Mouse (Mus musculus) midbrain, postnatal 0 days (tissue): ENCODE data around the gene Myrfl. TPM values are rescaled to one million over a fixed set of nuclear protein-coding genes. Genes with fewer than 3 reads are reported as not detected.
A peak's percentile ranks its signal among the peaks of the same experiment; 100 is the strongest.

Experiments used
- ATAC-seq: fragments of 200-750 bp; cut with Nextera tagmentation; 2 replicates; pipeline ENCODE4 v1.8.0; 2017; ENCODE audit warnings: moderate number of reproducible peaks, mild to moderate bottlenecking, moderate TSS enrichment, moderate library complexity; ENCODE audit not compliant: low FRiP score
- DNase-seq: peaks from one replicate; pipeline ENCODE4 v3.0.0-alpha.2; 2015; ENCODE audit warnings: low spot score
- H3K27ac ChIP-seq: fragments of 300-500 bp; sonication (generic); 2 replicates; pipeline ENCODE4 v1.5.1; 2014; ENCODE audit warnings: low read depth, mild to moderate bottlenecking, low read length, mixed read lengths
- H3K27me3 ChIP-seq: fragments of 300-500 bp; sonication (generic); 2 replicates; pipeline ENCODE4 v1.6.1; 2014; ENCODE audit warnings: low read length, control low read depth, mixed read lengths; ENCODE audit not compliant: insufficient read depth
- H3K36me3 ChIP-seq: fragments of 300-500 bp; sonication (generic); 2 replicates; pipeline ENCODE4 v1.6.1; 2014; ENCODE audit warnings: low read length, control low read depth, mixed read lengths; ENCODE audit not compliant: insufficient read depth
- H3K4me1 ChIP-seq: fragments of 300-500 bp; sonication (generic); 2 replicates; pipeline ENCODE4 v1.6.1; 2014; ENCODE audit warnings: mild to moderate bottlenecking, control low read depth, antibody characterized with exemption, low read length, mixed read lengths; ENCODE audit not compliant: insufficient read depth
- H3K4me2 ChIP-seq: fragments of 300-500 bp; sonication (generic); 2 replicates; pipeline ENCODE4 v1.6.1; 2014; ENCODE audit warnings: low read depth, mild to moderate bottlenecking, low read length, mixed read lengths; ENCODE audit not compliant: poor library complexity, severe bottlenecking
- H3K4me3 ChIP-seq: fragments of 300-500 bp; sonication (generic); 2 replicates; pipeline ENCODE4 v1.5.1; 2014; ENCODE audit warnings: low read depth, mild to moderate bottlenecking, low read length, moderate library complexity
- H3K9ac ChIP-seq: fragments of 300-500 bp; sonication (generic); replicated peaks from 2 replicates; pipeline ENCODE4 v1.6.1; 2014; ENCODE audit warnings: mild to moderate bottlenecking, low read length, moderate library complexity, mixed read lengths; ENCODE audit not compliant: poor library complexity, severe bottlenecking
- H3K9me3 ChIP-seq: fragments of 300-500 bp; sonication (generic); 2 replicates; pipeline ENCODE4 v1.6.1; 2016; ENCODE audit warnings: low read length, control low read depth
- CTCF ChIP-seq: IDR thresholded peaks from 2 replicates; pipeline ENCODE4 v1.5.1; 2016; ENCODE audit warnings: antibody characterized with exemption, mild to moderate bottlenecking
- WGBS: fragments of 180-500 bp; shearing (Covaris S2); extraction: QIAGEN DNeasy Blood & Tissue Kit; methylation state at CpG from one replicate; pipeline ENCODE4 v1.1.7; 2014; 5-methylcytosine and 5-hydroxymethylcytosine counted together
- polyA plus RNA-seq: library from polyadenylated mRNA; unstranded; fragments of >200 nt; fragmentation: Nextera tagmentation; extraction: Ambion mirVana; gene quantifications from 2 replicates; pipeline ENCODE4 v1.2.1, GENCODE M21; 2015
- total RNA-seq: library from RNA; depleted of rRNA; stranded (reverse); fragments of >200 nt; gene quantifications from 2 replicates; pipeline ENCODE4 v1.2.3, GENCODE M21; 2014; rRNA removed

The Myrfl gene
- total RNA-seq: 0.11 TPM in 1 of 2 replicates, not detected in the other
- 0.09 TPM in 2 replicates for polyA plus RNA-seq

- ATAC-seq (no peak), DNase-seq (no peak)
- Histone ChIP-seq H3K27ac (no peak within 1 kb of the TSS), H3K36me3 (no peaks in the 10 kb centered on the region), H3K4me1 (no peaks in the 10 kb centered on the region), H3K9me3 (no peaks in the 10 kb centered on the region), H3K9ac (no peak within 1 kb of the TSS), H3K4me3 (no peak within 1 kb of the TSS), H3K27me3 (no peaks in the 10 kb centered on the region), H3K4me2 (no peak within 1 kb of the TSS)
- no peak for TF ChIP-seq CTCF
- WGBS: 74% methylated on average over 17 of the region's 17 CpGs
Measured at GRCm38 (mm10) chr10:116896336-116897177, at the start of gene Myrfl. Gene Myrfl, minus strand, starts transcription at chr10:116896919.

- no peak for TF ChIP-seq CTCF
- no peak for ATAC-seq
Measured at GRCm38 (mm10) chr10:116944940-116945339, 48.2 kb upstream of the Myrfl start.

GRCm38 (mm10) chr10:116944144-116944543 is 47.4 kb upstream of the Myrfl start:
- H3K9me3 ChIP-seq: no peaks in the 10 kb centered on the region
- H3K9ac ChIP-seq: no peak overlapping the region
- no peak overlapping the region for H3K4me2 ChIP-seq
- no peak for DNase-seq
- WGBS: 87% methylated on average over 3 of the region's 3 CpGs
- H3K4me3 ChIP-seq: no peak overlapping the region
- peaks cover 2% of the 10 kb centered on the region; the same call in 1 of the 2 replicates for H3K4me1 ChIP-seq
- H3K36me3 ChIP-seq: 0 out of 2 replicates have a peak, but pooled peaks cover 3% of the 10 kb centered on the region
- H3K27me3 ChIP-seq: no peaks in the 10 kb centered on the region
- peak; percentile 60 for TF ChIP-seq CTCF
- no peak for ATAC-seq
- H3K27ac ChIP-seq: no peak overlapping the region

More at GRCm38 (mm10) chr10:116944940-116945339, 48.2 kb upstream of the Myrfl start:
- H3K4me2 ChIP-seq: no peak overlapping the region
- H3K36me3 ChIP-seq: 0 out of 2 replicates have a peak, but pooled peaks cover 3% of the 10 kb centered on the region
- no peak overlapping the region for H3K27ac ChIP-seq
- no peak overlapping the region for H3K9ac ChIP-seq
- no peaks in the 10 kb centered on the region for H3K27me3 ChIP-seq
- H3K4me1 ChIP-seq: peaks cover 2% of the 10 kb centered on the region; the same call in 1 of the 2 replicates
- no peak overlapping the region for H3K4me3 ChIP-seq
- no peaks in the 10 kb centered on the region for H3K9me3 ChIP-seq
- WGBS: 73% methylated on average over 10 of the region's 10 CpGs
- no peak for DNase-seq

- TF ChIP-seq CTCF: peak; percentile 47
- no peak overlapping the region for H3K27ac ChIP-seq
- H3K27me3 ChIP-seq: no peaks in the 10 kb centered on the region
- H3K36me3 ChIP-seq: 0 out of 2 replicates have a peak, but pooled peaks cover 6% of the 10 kb centered on the region
- H3K9me3 ChIP-seq: no peaks in the 10 kb centered on the region
- no peak overlapping the region for H3K9ac ChIP-seq
- H3K4me3 ChIP-seq: no peak overlapping the region
- WGBS: 96% methylated on average over 6 of the region's 6 CpGs
- no peak for ATAC-seq
- H3K4me1 ChIP-seq: peaks cover 2% of the 10 kb centered on the region; the same call in 1 of the 2 replicates
- H3K4me2 ChIP-seq: no peak overlapping the region
- DNase-seq: no peak
Measured at GRCm38 (mm10) chr10:116943025-116943424, 46.3 kb upstream of the Myrfl start.

- H3K9ac ChIP-seq: no peak overlapping the region
- no peak overlapping the region for H3K4me2 ChIP-seq
- no peak for ATAC-seq
- no peak overlapping the region for H3K27ac ChIP-seq
- DNase-seq: no peak
- peaks cover 17% of the 10 kb centered on the region for H3K36me3 ChIP-seq
- TF ChIP-seq CTCF: no peak
- no peaks in the 10 kb centered on the region for H3K4me1 ChIP-seq
- no peaks in the 10 kb centered on the region for H3K27me3 ChIP-seq
- no peaks in the 10 kb centered on the region for H3K9me3 ChIP-seq
- WGBS: 58% methylated on average over 12 of the region's 12 CpGs
- H3K4me3 ChIP-seq: no peak overlapping the region
Measured at GRCm38 (mm10) chr10:116935028-116935427, 38.3 kb upstream of the Myrfl start.

- Histone ChIP-seq H3K9ac (no peak overlapping the region), H3K27ac (no peak overlapping the region), H3K9me3 (no peaks in the 10 kb centered on the region), H3K36me3 (peaks cover 15% of the 10 kb centered on the region), H3K4me1 (no peaks in the 10 kb centered on the region), H3K4me2 (no peak overlapping the region), H3K27me3 (no peaks in the 10 kb centered on the region), H3K4me3 (no peak overlapping the region)
- no peak for ATAC-seq
- no peak for DNase-seq
- 93% methylated on average over 7 of the region's 7 CpGs for WGBS
- TF ChIP-seq CTCF: peak; percentile 13; the same call in 1 of the 2 replicates
Measured at GRCm38 (mm10) chr10:116933794-116934193, 37.1 kb upstream of the Myrfl start.
